Mouse (Mus musculus): ENCODE data around the gene Eif3b.

The Eif3b gene

GRCm38 (mm10) chr5:140491142-140491541 is 72.0 kb downstream of the Eif3b start:
- DNase-seq, result no peak

GRCm38 (mm10) chr5:140492684-140493233 is 73.6 kb downstream of the Eif3b start:
- DNase-seq, result no peak
